Mouse (Mus musculus) thymus, adult 2 months (tissue): ENCODE measurements at regions not wholly inside any gene's neighbourhood (a gene's known extent, or its start where the extent isn't known, plus 50 kb on each side); places are given as distances from the start of the nearest gene placed in this dataset.

ENCODE experiments used
- DNase-seq: peaks from one replicate; pipeline ENCODE4 v3.0.0; 2021
- H3K27ac ChIP-seq: fragments of 200-500 bp; 2 replicates; pipeline ENCODE4 v1.5.1; 2012; ENCODE audit warnings: low read length, control low read depth; ENCODE audit not compliant: control insufficient read depth, insufficient read depth
- H3K27me3 ChIP-seq: fragments of 200-500 bp; 2 replicates; pipeline ENCODE4 v1.6.1; 2012; ENCODE audit warnings: mild to moderate bottlenecking, low read length, moderate library complexity, mixed read lengths; ENCODE audit not compliant: control insufficient read depth, insufficient read depth
- H3K36me3 ChIP-seq: fragments of 200-500 bp; 2 replicates; pipeline ENCODE4 v1.6.1; 2012; ENCODE audit warnings: mild to moderate bottlenecking, low read length, moderate library complexity; ENCODE audit not compliant: control insufficient read depth, insufficient read depth
- H3K4me1 ChIP-seq: fragments of 200-500 bp; replicated peaks from 2 replicates; pipeline ENCODE4 v1.6.1; 2012; ENCODE audit warnings: low read length; ENCODE audit not compliant: control insufficient read depth, insufficient read depth
- H3K4me3 ChIP-seq: fragments of 200-500 bp; 2 replicates; pipeline ENCODE4 v1.5.1; 2012; ENCODE audit warnings: mild to moderate bottlenecking, low read length, control low read depth, moderate library complexity; ENCODE audit not compliant: control insufficient read depth, insufficient read depth
- CTCF ChIP-seq: fragments of 200-500 bp; IDR thresholded peaks from 2 replicates; pipeline ENCODE4 v1.5.1; 2012; ENCODE audit warnings: mild to moderate bottlenecking, control low read depth, low read length, moderate library complexity, borderline replicate concordance; ENCODE audit not compliant: control insufficient read depth, poor library complexity, insufficient read depth; ENCODE audit errors: extremely low read depth
- POLR2A ChIP-seq: fragments of 200-500 bp; IDR thresholded peaks from 2 replicates; pipeline ENCODE4 v1.6.1; 2012; ENCODE audit warnings: mild to moderate bottlenecking, low read length, control low read depth, moderate library complexity; ENCODE audit not compliant: control insufficient read depth, poor library complexity, insufficient read depth; ENCODE audit errors: extremely low read depth
- WGBS: fragments of 180-500 bp; shearing (Covaris S2); methylation state at CpG from one replicate; pipeline ENCODE4 v1.1.7; 2018; 5-methylcytosine and 5-hydroxymethylcytosine counted together

GRCm38 (mm10) chr17:45306506-45306905, 127.0 kb downstream of the Cdc5l start:
- 88% methylated on average over 7 of the region's 7 CpGs for WGBS
- no peak for TF ChIP-seq CTCF
- TF ChIP-seq POLR2A: no peak

GRCm38 (mm10) chr17:45303183-45303582, 130.4 kb downstream of the Cdc5l start:
- no peaks in the 10 kb centered on the region for H3K36me3 ChIP-seq
- TF ChIP-seq POLR2A (no peak), CTCF (no peak)
- H3K4me1 ChIP-seq: peaks cover 13% of the 10 kb centered on the region
- H3K4me3 ChIP-seq: no peak overlapping the region
- DNase-seq: no peak
- no peaks in the 10 kb centered on the region for H3K27me3 ChIP-seq
- 95% methylated on average over 6 of the region's 6 CpGs for WGBS
- no peak overlapping the region for H3K27ac ChIP-seq

More at GRCm38 (mm10) chr17:45306506-45306905, 127.0 kb downstream of the Cdc5l start:
- H3K27ac ChIP-seq: no peak overlapping the region
- no peak overlapping the region for H3K4me3 ChIP-seq
- no peak for DNase-seq
- H3K27me3 ChIP-seq: no peaks in the 10 kb centered on the region
- H3K36me3 ChIP-seq: no peaks in the 10 kb centered on the region
- H3K4me1 ChIP-seq: 0 out of 2 replicates have a peak, but pooled peaks cover 3% of the 10 kb centered on the region

DNA sequence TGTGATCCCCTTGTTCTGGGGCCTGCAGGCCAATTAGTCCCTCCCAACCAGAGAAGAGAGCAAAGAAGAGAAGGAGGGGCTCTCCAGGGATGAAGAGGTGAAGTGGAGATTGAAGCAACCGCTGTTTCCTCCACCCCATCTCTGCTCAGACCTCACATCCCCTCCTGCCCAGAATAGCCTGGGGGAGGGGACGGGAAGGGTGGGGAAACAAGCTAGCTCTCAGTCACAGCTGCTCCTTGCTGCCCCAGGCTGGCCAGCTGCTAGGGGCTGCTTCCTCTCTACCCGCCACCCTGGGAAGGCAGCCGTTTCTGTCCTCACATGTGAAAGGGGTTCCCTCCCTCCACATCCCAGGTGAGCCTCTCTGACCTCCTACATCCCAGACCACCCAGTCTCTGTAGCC, 135.2 kb downstream of the Cdc5l start:
- Histone ChIP-seq H3K4me3 (no peak overlapping the region), H3K36me3 (no peaks in the 10 kb centered on the region), H3K27ac (peak overlapping the region; percentile 66; the same call in 1 of the 2 replicates), H3K27me3 (no peaks in the 10 kb centered on the region), H3K4me1 (peaks cover 43% of the 10 kb centered on the region)
- DNase-seq: peak; percentile 58
- WGBS: 0% methylated on average over 4 of the region's 4 CpGs
- TF ChIP-seq POLR2A: no peak
- no peak for TF ChIP-seq CTCF

DNA sequence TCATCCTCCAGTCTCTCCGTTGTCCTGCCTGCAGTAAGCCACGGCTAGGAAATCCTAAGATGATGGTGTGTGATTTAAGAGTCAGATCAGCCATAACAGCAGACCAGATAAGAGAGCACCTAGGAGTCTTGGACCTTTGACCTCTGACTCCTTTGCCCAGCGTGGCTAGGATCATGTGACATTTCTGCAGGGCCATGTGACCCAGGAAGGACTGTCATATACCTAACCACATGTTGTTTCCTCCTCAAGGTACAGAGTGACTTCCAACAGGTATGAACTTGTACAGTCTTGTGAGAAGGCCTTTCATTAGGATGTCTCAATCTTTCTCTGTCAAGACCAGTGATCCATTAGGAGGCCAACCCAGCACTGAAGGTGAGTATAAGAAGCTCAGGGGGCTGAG, 135.7 kb downstream of the Cdc5l start:
- DNase-seq: no peak
- H3K36me3 ChIP-seq: no peaks in the 10 kb centered on the region
- H3K27me3 ChIP-seq: no peaks in the 10 kb centered on the region
- no peak for TF ChIP-seq POLR2A
- no peak for TF ChIP-seq CTCF
- no peak overlapping the region for H3K4me3 ChIP-seq
- peak overlapping the region; percentile 30; the same call in 1 of the 2 replicates for H3K27ac ChIP-seq
- peaks cover 47% of the 10 kb centered on the region for H3K4me1 ChIP-seq
- 73% methylated on average over 3 of the region's 3 CpGs for WGBS

- Histone ChIP-seq H3K4me1 (peaks cover 46% of the 10 kb centered on the region), H3K4me3 (no peak overlapping the region), H3K36me3 (no peaks in the 10 kb centered on the region), H3K27me3 (no peaks in the 10 kb centered on the region), H3K27ac (no peak overlapping the region)
- 98% methylated on average over 1 of the region's 1 CpGs for WGBS
- DNase-seq: no peak
- TF ChIP-seq POLR2A: no peak
Measured at GRCm38 (mm10) chr17:45296363-45296762, 137.2 kb downstream of the Cdc5l start.

- TF ChIP-seq CTCF: no peak
- no peak for TF ChIP-seq POLR2A
Measured at GRCm38 (mm10) chr17:45294886-45295285, 138.7 kb downstream of the Cdc5l start.

GRCm38 (mm10) chr17:45294256-45294865, 139.2 kb downstream of the Cdc5l start:
- Histone ChIP-seq H3K4me1 (peaks cover 46% of the 10 kb centered on the region), H3K36me3 (no peaks in the 10 kb centered on the region), H3K27ac (no peak overlapping the region), H3K4me3 (no peak overlapping the region), H3K27me3 (no peaks in the 10 kb centered on the region)
- peak; percentile 54 for DNase-seq
- TF ChIP-seq CTCF (no peak), POLR2A (no peak)
- 21% methylated on average over 11 of the region's 11 CpGs for WGBS

More at GRCm38 (mm10) chr17:45294886-45295285, 138.7 kb downstream of the Cdc5l start:
- no peaks in the 10 kb centered on the region for H3K27me3 ChIP-seq
- no peak overlapping the region for H3K4me3 ChIP-seq
- H3K4me1 ChIP-seq: peaks cover 46% of the 10 kb centered on the region
- no peak overlapping the region for H3K27ac ChIP-seq
- WGBS: 4% methylated on average over 4 of the region's 4 CpGs
- DNase-seq: no peak
- H3K36me3 ChIP-seq: no peaks in the 10 kb centered on the region
